19 mouse cellular contexts compared by ENCODE assay signal in the genomic region with DNA sequence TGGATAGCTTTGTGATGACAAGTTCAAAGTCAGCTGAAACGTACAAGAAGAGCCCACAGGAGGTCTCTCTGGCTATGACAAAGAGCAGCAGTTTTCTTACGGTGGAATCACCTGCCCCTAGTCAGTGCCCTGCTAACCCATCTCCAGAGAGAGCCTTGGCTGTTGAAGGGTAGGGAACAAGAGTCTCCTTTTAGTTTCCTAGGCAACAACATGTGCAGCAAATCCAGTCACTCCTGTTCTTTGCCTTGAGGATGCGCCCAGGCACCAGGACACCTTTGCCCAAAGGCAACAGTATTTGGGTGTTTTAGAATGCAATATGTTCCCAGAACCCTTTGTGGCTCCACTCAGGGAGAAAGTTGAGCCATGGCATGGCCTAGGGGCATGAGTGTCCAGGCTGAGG.
"Had no signal": no experiment of that assay in that cellular context is flagged by ENCODE, and none has a peak within 500 bp of the region (broad histone marks: within the 10 kb centered on the region; RNA-seq: fewer than 3 reads in every experiment).

No protein-coding gene starts in this region.

- H3K4me2 ChIP-seq: lung, embryonic 14.5 days; midbrain, embryonic 12.5 days; neural tube, embryonic 13.5 days; neural tube, embryonic 15.5 days had no signal

- H3K4me3 ChIP-seq: midbrain, embryonic 10.5 days; midbrain, embryonic 12.5 days; myocyte; neural tube, embryonic 13.5 days; neural tube, embryonic 15.5 days had no signal

- H3K27me3 ChIP-seq: midbrain, embryonic 12.5 days; neural tube, embryonic 13.5 days; neural tube, embryonic 15.5 days had no signal

- ATAC-seq: midbrain, embryonic 16.5 days had no signal

- H3K9me3 ChIP-seq: midbrain, embryonic 10.5 days; midbrain, embryonic 12.5 days; neural tube, embryonic 13.5 days; neural tube, embryonic 15.5 days had no signal

- DNase-seq: lung, adult 18-20 months; lung, embryonic 14.5 days; lung, postnatal 10 days; lung, postnatal 4 days; midbrain, embryonic 14.5 days; retina, postnatal 1 day; right cerebral cortex, adult 18-20 months; right cerebral cortex, postnatal 25 days; right cerebral cortex, postnatal 4 days; spleen, adult 18-20 months; thymus, adult 18-20 months; thymus, postnatal 14 days; thymus, postnatal 36 days had no signal

- H3K27ac ChIP-seq: midbrain, embryonic 10.5 days; midbrain, embryonic 12.5 days; neural tube, embryonic 13.5 days; neural tube, embryonic 15.5 days had no signal

- H3K9ac ChIP-seq: lung, embryonic 14.5 days; midbrain, embryonic 12.5 days; neural tube, embryonic 13.5 days; neural tube, embryonic 15.5 days had no signal
